In genomic region chr2:35728633-35729032, GRCm38 (mm10) we compare ENCODE assay signal across 8 mouse cellular contexts.
A peak's percentile ranks its signal among the peaks of the same experiment; 100 is the strongest.
DNase-seq lines count a peak whose midpoint lies in the region; ATAC-seq and TF ChIP-seq lines count a peak whose summit lies in the region.

No protein-coding gene starts in this region.

- peaks cover 58% of the 10 kb centered on the region for H3K36me3 ChIP-seq in hindbrain, embryonic 12.5 days
- H3K36me3 ChIP-seq in hindbrain, embryonic 11.5 days (ENCODE audit: control insufficient read depth, insufficient read depth, low read length): peaks cover 3% of the 10 kb centered on the region; the same call in 1 of the 2 replicates
- H3K36me3 ChIP-seq in liver, embryonic 13.5 days: peaks cover 11% of the 10 kb centered on the region

- no peak overlapping the region for H3K4me3 ChIP-seq in hindbrain, embryonic 12.5 days
- H3K4me3 ChIP-seq in hindbrain, embryonic 11.5 days (ENCODE audit: low read depth, low read length): no peak overlapping the region
- H3K4me3 ChIP-seq in embryonic fibroblast, embryonic 13.5 days (ENCODE audit: insufficient read depth, low read length): no peak overlapping the region
- no peak overlapping the region for H3K4me3 ChIP-seq in liver, embryonic 13.5 days (replicated peaks)

- no peak for TF ChIP-seq POLR2A in embryonic fibroblast, embryonic 13.5 days (IDR thresholded peaks at IDR 0.05; ENCODE audit: low read depth, low read length)

- no peaks in the 10 kb centered on the region for H3K27me3 ChIP-seq in hindbrain, embryonic 12.5 days
- no peaks in the 10 kb centered on the region for H3K27me3 ChIP-seq in hindbrain, embryonic 11.5 days (ENCODE audit: control insufficient read depth, insufficient read depth, low read length)
- H3K27me3 ChIP-seq in liver, embryonic 13.5 days: no peaks in the 10 kb centered on the region

- 49% methylated on average over 5 of the region's 5 CpGs for WGBS in hindbrain, embryonic 12.5 days
- WGBS in hindbrain, embryonic 11.5 days: 45% methylated on average over 5 of the region's 5 CpGs
- WGBS in liver, embryonic 13.5 days (ENCODE audit: insufficient replicate concordance): 38% methylated on average over 5 of the region's 5 CpGs

- H3K9ac ChIP-seq in hindbrain, embryonic 12.5 days: no peak overlapping the region; the same call in 1 of the 2 replicates
- H3K9ac ChIP-seq in hindbrain, embryonic 11.5 days (ENCODE audit: low read depth, low read length): no peak overlapping the region
- no peak overlapping the region for H3K9ac ChIP-seq in liver, embryonic 13.5 days

- no peak for ATAC-seq in hindbrain, embryonic 12.5 days (ENCODE audit: low FRiP score)
- no peak for ATAC-seq in hindbrain, embryonic 11.5 days (ENCODE audit: low FRiP score)
- no peak for ATAC-seq in liver, embryonic 13.5 days (ENCODE audit: low read depth)

- no peak for DNase-seq in hindbrain, embryonic 11.5 days (ENCODE audit: low spot score)
- peak; percentile 45 for DNase-seq in MN1 (ENCODE audit: low spot score)
- no peak for DNase-seq in liver, embryonic 13.5 days
- DNase-seq in gastrocnemius, postnatal 14 days: no peak
- DNase-seq in testis, postnatal 10 days (ENCODE audit: low spot score): no peak
- DNase-seq in spleen, postnatal 4 days (ENCODE audit: low spot score in 2 of 2): no peak

- no peaks in the 10 kb centered on the region for H3K9me3 ChIP-seq in hindbrain, embryonic 12.5 days (replicated peaks)
- H3K9me3 ChIP-seq in hindbrain, embryonic 11.5 days (ENCODE audit: control insufficient read depth, low read length): no peaks in the 10 kb centered on the region
- no peaks in the 10 kb centered on the region for H3K9me3 ChIP-seq in liver, embryonic 13.5 days (replicated peaks)

- H3K4me2 ChIP-seq in hindbrain, embryonic 12.5 days (replicated peaks): no peak overlapping the region
- H3K4me2 ChIP-seq in hindbrain, embryonic 11.5 days (replicated peaks; ENCODE audit: low read depth, low read length): no peak overlapping the region
- no peak overlapping the region for H3K4me2 ChIP-seq in liver, embryonic 13.5 days

- peaks cover 32% of the 10 kb centered on the region for H3K4me1 ChIP-seq in hindbrain, embryonic 12.5 days
- peaks cover 6% of the 10 kb centered on the region; the same call in 1 of the 2 replicates for H3K4me1 ChIP-seq in hindbrain, embryonic 11.5 days (replicated peaks; ENCODE audit: control insufficient read depth, insufficient read depth, low read length)
- peaks cover 4% of the 10 kb centered on the region; the same call in 1 of the 2 replicates for H3K4me1 ChIP-seq in embryonic fibroblast, embryonic 13.5 days (ENCODE audit: control insufficient read depth, insufficient read depth, low read length)
- H3K4me1 ChIP-seq in liver, embryonic 13.5 days (replicated peaks): peaks cover 22% of the 10 kb centered on the region

- intact Hi-C loops in gastrocnemius, postnatal 14 days (cut with DNase I; ENCODE audit: low total_unique reads): loop anchor here (5.0 to 10.0 kb wide), 2 partner anchors 81 to 184 kb away; no protein-coding TSS in a partner anchor

- TF ChIP-seq CTCF in embryonic fibroblast, embryonic 13.5 days (IDR thresholded peaks at IDR 0.05; ENCODE audit: borderline replicate concordance, insufficient read depth, low read length): no peak

- peak overlapping the region; percentile 66 for H3K27ac ChIP-seq in hindbrain, embryonic 12.5 days
- no peak overlapping the region for H3K27ac ChIP-seq in hindbrain, embryonic 11.5 days (ENCODE audit: low read depth, low read length)
- H3K27ac ChIP-seq in embryonic fibroblast, embryonic 13.5 days (ENCODE audit: insufficient read depth, low read length): 0 out of 2 replicates have a peak overlapping the region, but pooled peaks have one; percentile 9
- peak overlapping the region; percentile 34; the same call in 1 of the 2 replicates for H3K27ac ChIP-seq in liver, embryonic 13.5 days
